Mouse (Mus musculus) liver, adult 2 months (tissue): ENCODE measurements at regions not wholly inside any gene's neighbourhood (a gene's known extent, or its start where the extent isn't known, plus 50 kb on each side); places are given as distances from the start of the nearest gene placed in this dataset.

ENCODE experiments used
- DNase-seq: peaks from one replicate; pipeline ENCODE4 v3.0.0-alpha.2; 2011; ENCODE audit warnings: low read depth, low spot score; ENCODE audit errors: extremely low read depth
- H3K27ac ChIP-seq: fragments of 200-500 bp; replicated peaks from 2 replicates; pipeline ENCODE4 v1.5.1; 2012; ENCODE audit warnings: low read depth, mild to moderate bottlenecking, control low read depth, inconsistent platforms, low read length; ENCODE audit not compliant: insufficient read depth
- H3K27me3 ChIP-seq: fragments of 200-500 bp; 2 replicates; pipeline ENCODE4 v1.6.1; 2012; ENCODE audit warnings: mild to moderate bottlenecking, moderate library complexity, low read length, inconsistent platforms; ENCODE audit not compliant: control insufficient read depth, insufficient read depth
- H3K36me3 ChIP-seq: fragments of 200-500 bp; 2 replicates; pipeline ENCODE4 v1.6.1; 2012; ENCODE audit warnings: low read length, inconsistent platforms; ENCODE audit not compliant: control insufficient read depth, insufficient read depth
- H3K4me1 ChIP-seq: fragments of 200-500 bp; 2 replicates; pipeline ENCODE4 v1.6.1; 2011; ENCODE audit warnings: low read length; ENCODE audit not compliant: control insufficient read depth, insufficient read depth
- H3K4me3 ChIP-seq: fragments of 200-500 bp; 2 replicates; pipeline ENCODE4 v1.5.1; 2011; ENCODE audit warnings: low read depth, mild to moderate bottlenecking, control low read depth, low read length, moderate library complexity; ENCODE audit not compliant: insufficient read depth
- H3K79me2 ChIP-seq: fragments of 200-500 bp; 2 replicates; pipeline ENCODE4 v1.6.1; 2012; ENCODE audit warnings: inconsistent platforms, mild to moderate bottlenecking, low read length, moderate library complexity; ENCODE audit not compliant: control insufficient read depth, insufficient read depth
- H3K9ac ChIP-seq: fragments of 200-500 bp; 2 replicates; pipeline ENCODE4 v1.6.1; 2012; ENCODE audit warnings: low read depth, mild to moderate bottlenecking, control low read depth, inconsistent platforms, low read length
- CTCF ChIP-seq: fragments of 200-500 bp; IDR thresholded peaks from 2 replicates; pipeline ENCODE4 v1.5.1; 2011; ENCODE audit warnings: low read depth, low read length, control low read depth
- POLR2A ChIP-seq: fragments of 200-500 bp; IDR thresholded peaks from 2 replicates; pipeline ENCODE4 v1.6.1; 2011; ENCODE audit warnings: low read length, control low read depth; ENCODE audit not compliant: insufficient read depth; ENCODE audit errors: extremely low read depth
- WGBS: fragments of 180-500 bp; shearing (Covaris S2); methylation state at CpG from one replicate; pipeline ENCODE4 v1.1.7; 2018; 5-methylcytosine and 5-hydroxymethylcytosine counted together

- DNase-seq, result no peak
- WGBS, result 80% methylated on average over 8 of the region's 8 CpGs
- H3K79me2 ChIP-seq, result no peaks in the 10 kb centered on the region
- no peak overlapping the region for H3K9ac ChIP-seq
- H3K36me3 ChIP-seq, result no peaks in the 10 kb centered on the region
- no peaks in the 10 kb centered on the region for H3K27me3 ChIP-seq
- no peak overlapping the region for H3K27ac ChIP-seq
- no peak overlapping the region for H3K4me3 ChIP-seq
- no peak for TF ChIP-seq POLR2A
- no peak for TF ChIP-seq CTCF
- H3K4me1 ChIP-seq, result no peaks in the 10 kb centered on the region
These were observed 232.8 kb upstream of the Habp2 start for GRCm38 (mm10) chr19:56054186-56054585.

GRCm38 (mm10) chr19:56056397-56056796 is 230.5 kb upstream of the Habp2 start:
- no peak for TF ChIP-seq POLR2A
- no peak for TF ChIP-seq CTCF
- Histone ChIP-seq H3K9ac (no peak overlapping the region), H3K27ac (no peak overlapping the region), H3K79me2 (no peaks in the 10 kb centered on the region), H3K36me3 (no peaks in the 10 kb centered on the region), H3K4me3 (no peak overlapping the region), H3K4me1 (no peaks in the 10 kb centered on the region), H3K27me3 (no peaks in the 10 kb centered on the region)
- WGBS, result 83% methylated on average over 6 of the region's 6 CpGs
- no peak for DNase-seq

DNA sequence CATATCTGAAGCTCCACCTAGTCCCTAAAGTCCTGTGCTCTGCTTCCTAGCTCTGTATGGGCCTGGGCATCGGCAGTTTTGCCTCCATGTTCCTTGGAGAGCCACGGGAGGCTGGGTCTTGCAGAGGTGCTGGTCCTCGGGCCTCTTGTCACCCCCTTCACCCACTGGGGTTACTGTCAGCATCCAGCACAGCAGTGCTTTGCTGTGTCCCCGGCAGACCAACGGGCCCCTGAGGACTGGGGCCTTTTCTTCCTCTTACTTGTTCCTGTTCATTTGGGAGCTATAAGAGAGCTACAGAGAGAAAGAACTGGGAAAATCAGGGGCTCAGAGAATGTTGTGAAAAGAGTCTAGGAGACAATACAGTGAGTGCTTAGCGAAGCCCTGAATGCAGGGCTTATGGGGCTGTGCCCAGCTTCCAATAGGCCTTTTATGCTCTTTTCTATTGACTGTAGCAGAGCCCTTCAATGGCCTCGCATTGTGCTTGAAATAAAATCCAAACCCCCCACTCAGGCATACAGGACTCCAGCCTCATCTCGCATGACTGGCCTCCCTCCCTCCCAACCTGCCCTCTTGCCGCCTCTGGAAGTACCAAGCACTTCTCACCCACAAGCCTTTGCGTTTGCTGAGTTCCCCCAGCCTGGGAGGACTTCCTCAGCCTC is 224.9 kb upstream of the Habp2 start:
- no peak for DNase-seq
- H3K4me1 ChIP-seq, result no peaks in the 10 kb centered on the region
- H3K27me3 ChIP-seq, result no peaks in the 10 kb centered on the region
- no peaks in the 10 kb centered on the region for H3K36me3 ChIP-seq
- H3K79me2 ChIP-seq, result no peaks in the 10 kb centered on the region
- WGBS, result 83% methylated on average over 10 of the region's 10 CpGs
- no peak overlapping the region for H3K9ac ChIP-seq
- no peak overlapping the region for H3K27ac ChIP-seq
- TF ChIP-seq CTCF, result no peak
- no peak for TF ChIP-seq POLR2A
- no peak overlapping the region for H3K4me3 ChIP-seq

DNA sequence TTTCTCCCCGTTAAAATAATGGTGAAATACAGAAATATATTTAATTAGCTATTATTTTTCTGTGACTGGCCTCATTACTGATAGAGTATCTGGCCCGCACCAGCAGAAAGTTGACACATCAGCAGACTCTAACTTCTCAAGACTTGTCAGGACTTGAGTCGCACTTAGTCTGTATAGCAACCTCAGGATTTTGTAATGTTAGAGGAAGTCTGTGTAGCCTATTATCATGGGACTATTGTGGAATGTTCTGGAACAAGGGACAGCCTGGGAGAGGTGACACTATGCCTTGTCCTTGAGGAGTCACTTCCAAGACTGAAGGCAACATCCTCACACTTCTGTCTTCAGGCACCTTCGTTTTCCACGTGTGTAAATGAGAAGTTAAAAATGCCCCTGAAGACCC is 223.8 kb upstream of the Habp2 start:
- no peak overlapping the region for H3K9ac ChIP-seq
- no peaks in the 10 kb centered on the region for H3K79me2 ChIP-seq
- TF ChIP-seq POLR2A (no peak), CTCF (no peak)
- H3K27me3 ChIP-seq, result no peaks in the 10 kb centered on the region
- no peaks in the 10 kb centered on the region for H3K4me1 ChIP-seq
- H3K27ac ChIP-seq, result no peak overlapping the region
- no peaks in the 10 kb centered on the region for H3K36me3 ChIP-seq
- H3K4me3 ChIP-seq, result no peak overlapping the region
- DNase-seq, result no peak
- 65% methylated on average over 5 of the region's 5 CpGs for whole genome bisulfite sequencing

DNA sequence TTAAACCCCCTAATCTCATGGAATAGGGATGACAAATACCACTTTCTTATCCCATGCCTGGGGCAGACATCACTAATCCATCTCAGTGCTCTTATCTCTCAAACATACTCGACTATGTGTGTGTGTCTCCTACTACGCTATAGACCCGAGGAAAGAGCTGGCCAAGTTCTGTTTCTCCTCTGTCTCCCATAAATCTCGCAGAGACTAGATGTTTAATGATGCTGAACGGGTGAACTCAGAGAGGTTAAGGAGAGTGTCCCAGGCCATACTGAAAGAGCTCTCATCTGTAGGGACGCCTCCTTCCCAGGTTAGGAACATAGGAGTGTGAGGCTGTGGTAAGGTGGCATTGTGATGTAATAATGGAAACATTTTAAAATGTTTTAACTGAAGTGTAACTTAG is 221.2 kb upstream of the Habp2 start:
- Histone ChIP-seq H3K27me3 (no peaks in the 10 kb centered on the region), H3K4me3 (no peak overlapping the region), H3K9ac (no peak overlapping the region), H3K4me1 (peaks cover 2% of the 10 kb centered on the region; the same call in 1 of the 2 replicates), H3K79me2 (no peaks in the 10 kb centered on the region), H3K27ac (no peak overlapping the region), H3K36me3 (no peaks in the 10 kb centered on the region)
- TF ChIP-seq CTCF (no peak), POLR2A (no peak)
- DNase-seq, result no peak
- 70% methylated on average over 6 of the region's 6 CpGs for WGBS

DNA sequence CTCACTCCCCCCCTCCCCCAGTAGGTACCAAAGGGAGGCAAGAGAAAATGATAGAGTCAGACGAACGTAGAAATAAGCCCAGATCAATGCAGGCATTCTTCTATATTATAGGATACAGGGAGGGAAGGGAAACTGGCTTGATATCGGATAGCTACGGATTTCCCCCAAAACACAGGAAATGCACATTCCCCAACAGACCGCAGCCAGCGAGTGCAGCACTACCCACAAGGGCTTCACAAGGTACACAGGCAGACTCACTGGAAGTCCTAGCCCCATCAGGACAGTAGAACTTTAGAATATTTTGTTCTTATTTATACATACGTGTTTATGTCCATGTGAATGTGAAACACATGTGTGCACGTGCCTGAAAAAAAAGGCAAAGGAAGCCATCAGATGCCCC is 218.8 kb upstream of the Habp2 start:
- Histone ChIP-seq H3K4me1 (peaks cover 2% of the 10 kb centered on the region; the same call in 1 of the 2 replicates), H3K36me3 (no peaks in the 10 kb centered on the region), H3K4me3 (no peak overlapping the region), H3K27me3 (no peaks in the 10 kb centered on the region), H3K9ac (no peak overlapping the region), H3K27ac (no peak overlapping the region), H3K79me2 (no peaks in the 10 kb centered on the region)
- TF ChIP-seq POLR2A, result no peak
- TF ChIP-seq CTCF, result no peak
- no peak for DNase-seq
- 63% methylated on average over 8 of the region's 8 CpGs for WGBS
